Mouse (Mus musculus) 416B (cell line): ENCODE data around the gene Mid1.

ENCODE experiments used
- DNase-seq: peaks from one replicate; pipeline ENCODE4 v3.0.0; 2011; ENCODE audit warnings: low read depth

Mid1 gene

DNA sequence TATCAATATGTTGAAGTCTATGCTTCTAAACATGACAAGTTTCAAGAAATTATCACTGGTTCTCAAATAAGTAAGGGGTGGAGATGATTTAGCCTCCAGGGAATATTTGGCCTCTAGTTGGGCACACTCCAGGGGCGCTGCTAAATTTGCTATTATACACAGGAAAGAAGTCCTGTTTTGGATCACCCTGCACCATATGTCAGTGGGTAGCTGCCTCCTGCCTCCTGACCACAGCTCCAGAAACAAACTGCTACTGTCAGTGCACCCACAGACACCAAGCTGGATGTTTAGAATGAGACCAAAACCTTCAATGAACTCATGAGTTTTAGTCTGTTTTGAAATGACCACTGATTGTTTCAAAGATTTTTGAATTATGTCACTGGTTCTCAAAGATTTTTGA lies 128.7 kb downstream of the Mid1 start:
- no peak for DNase-seq

DNA sequence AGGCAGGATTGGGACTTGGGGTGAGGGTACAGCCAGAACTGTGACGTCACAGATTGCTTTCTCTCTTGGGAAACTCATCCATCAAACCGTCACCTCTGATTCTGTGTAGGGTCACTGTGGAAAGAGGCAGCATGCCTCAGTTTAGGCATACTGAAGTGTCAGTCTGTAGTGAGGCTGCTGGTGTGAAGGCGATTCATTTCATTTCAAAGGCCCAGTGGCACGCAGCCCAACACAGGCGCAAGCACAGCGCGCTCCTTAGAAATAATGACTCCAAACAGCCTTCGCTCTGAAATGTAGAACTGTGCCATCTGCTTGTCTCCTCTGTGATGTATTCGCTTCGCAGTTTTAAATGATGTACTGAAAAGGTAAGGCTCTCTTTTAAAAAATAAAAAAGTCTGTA lies 141.9 kb downstream of the Mid1 start:
- no peak for DNase-seq

DNA sequence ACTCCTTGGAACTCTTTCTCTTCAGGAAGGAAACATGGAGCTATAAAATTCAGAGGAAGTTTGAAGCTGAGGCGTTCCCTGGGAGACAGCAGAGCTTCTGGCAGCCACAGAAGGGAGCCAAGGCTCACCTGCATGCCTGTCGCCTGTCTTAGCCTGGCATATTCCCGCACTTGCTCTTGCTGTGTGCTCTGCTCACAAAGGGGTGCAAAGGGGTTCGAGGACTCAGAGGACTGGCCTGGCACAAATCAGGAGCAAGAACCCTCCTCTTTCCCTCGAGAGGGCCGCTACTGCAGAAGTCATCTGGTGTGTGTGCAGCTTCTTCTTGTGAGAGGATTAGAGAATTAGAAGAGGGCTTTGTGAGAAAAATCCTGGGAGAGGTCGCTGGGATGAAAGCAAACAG lies 142.7 kb downstream of the Mid1 start:
- no peak for DNase-seq

DNA sequence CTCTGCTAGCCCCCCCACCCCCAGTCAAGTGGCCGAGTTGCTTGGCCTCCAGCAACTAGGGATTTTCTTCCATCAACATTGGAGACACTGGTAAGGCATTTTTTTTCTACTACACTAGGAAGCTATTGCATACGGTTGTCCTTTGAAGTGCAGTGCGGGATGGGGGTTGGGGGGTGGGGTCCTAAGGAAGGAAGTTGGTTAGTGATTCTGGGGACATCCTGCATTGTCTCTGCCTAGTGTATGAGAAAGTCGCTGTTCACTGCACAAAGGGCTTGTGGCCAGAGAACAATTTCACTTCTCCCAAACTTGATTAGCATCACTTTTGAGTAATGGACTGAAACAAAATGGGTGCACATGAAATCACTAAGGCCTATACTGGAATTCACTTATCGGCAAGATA lies 143.1 kb downstream of the Mid1 start:
- DNase-seq = no peak

DNA sequence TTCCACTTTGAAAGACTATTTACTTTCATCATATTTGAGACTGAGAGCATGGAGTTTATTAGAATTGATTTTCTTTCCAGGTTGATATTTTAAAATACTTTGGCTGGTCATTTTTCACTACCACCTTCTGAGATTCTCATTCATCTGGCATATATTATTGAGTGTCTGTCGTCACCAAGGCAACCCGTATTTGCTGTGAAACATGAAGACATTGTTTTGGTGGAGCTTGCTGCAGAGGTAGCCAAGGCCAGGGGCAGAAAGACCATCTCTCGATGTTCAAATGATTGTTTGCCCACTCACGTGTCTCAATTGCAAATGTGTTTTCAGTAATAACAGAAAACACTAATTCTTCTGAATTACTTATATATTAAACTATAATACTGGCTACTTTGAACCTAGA lies 145.1 kb downstream of the Mid1 start:
- no peak for DNase-seq

DNA sequence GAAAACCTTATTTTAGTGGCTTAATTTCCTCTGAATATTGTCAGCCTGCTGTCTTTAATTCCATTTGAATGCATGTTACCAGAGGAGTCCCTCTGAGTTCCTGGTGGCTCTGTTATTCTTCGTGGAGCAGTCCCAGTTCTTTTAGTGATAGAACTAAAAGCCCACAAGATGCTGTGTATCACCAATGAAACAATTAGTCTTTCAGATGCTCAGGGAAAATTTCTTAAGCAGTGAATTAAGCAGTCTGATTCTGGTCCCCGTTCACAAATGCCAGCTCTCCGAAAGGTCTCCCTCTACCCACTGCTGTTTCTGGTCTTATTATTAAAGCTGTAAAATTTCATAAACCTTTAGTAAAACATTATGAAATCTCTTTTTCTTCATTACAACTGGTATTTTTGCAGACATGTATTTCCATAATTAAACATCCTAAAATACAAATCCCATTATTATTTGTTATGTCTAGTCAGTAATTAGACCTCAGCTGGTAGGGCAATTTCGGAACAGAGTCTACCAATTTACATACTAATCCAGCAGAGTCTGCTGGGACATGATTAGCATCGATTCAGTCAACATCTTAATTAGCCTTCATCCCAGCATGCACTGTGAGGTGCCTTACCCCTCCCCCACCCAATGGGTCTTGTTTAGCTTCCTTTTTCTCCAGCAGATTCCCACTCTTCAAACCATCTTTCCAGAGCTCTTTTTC lies 153.1 kb downstream of the Mid1 start:
- no peak for DNase-seq

DNA sequence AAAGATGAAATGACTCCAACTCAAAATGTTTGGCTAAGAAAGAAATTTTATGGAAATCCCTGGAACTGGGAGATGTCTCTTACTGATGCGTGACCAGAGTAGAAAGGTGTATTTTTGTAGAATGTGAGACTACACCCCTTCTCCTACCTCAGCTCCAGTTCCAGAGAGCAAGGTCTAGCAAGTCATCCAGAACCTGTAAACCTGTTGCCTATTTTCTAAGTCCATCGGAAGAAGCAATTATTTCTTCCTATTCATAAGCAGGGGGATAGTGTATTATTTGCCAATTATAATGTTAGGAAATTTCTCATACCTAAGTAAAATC lies 153.6 kb downstream of the Mid1 start:
- no peak for DNase-seq

DNA sequence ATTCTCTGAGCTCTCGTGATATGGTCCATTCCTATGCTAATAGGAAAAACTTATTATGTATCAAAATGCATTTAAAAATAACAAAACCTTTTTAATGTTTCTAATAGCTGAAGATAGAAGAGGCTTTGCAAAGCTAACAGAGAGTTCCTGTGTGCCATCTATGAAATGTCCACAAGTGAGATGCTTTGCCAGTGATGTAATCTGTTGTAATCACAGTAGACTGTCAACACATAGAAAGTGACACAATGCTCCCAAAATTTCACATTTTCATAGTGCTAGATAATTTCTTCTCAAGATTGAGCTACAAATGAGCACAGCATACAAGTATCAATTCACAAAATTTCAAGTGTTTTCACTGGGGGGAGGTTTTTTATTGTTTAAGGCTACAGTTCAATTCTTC lies 158.3 kb downstream of the Mid1 start:
- no peak for DNase-seq

DNA sequence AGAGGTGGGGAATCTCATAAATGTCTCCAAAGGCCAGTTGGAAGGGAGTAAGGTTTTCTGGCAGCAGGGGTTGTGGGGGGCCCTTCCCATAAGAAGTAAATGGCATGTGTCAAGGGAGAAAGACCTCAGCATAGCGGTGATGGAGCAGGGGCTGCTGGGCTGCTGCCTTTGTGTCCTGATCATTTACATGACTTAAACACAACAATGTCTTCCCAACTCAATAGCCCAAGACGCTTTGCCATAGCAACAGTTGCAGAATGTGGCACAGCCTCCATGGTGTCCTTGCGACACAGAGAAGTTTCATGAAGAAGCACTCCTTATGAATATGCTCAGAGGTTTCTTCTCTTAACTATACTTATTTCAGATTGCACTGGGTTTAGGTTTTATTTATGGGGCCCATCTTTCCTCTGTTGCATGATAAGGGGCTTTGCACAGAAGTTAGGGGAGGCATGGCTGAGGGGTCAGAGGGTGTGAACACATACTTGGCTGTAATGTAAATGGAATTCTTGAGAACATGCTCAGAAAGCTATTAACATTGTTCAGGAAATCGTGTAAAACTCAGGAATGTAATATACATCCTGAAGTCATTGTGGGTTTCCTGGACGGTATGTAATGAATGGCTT lies 159.3 kb downstream of the Mid1 start:
- no peak for DNase-seq

DNA sequence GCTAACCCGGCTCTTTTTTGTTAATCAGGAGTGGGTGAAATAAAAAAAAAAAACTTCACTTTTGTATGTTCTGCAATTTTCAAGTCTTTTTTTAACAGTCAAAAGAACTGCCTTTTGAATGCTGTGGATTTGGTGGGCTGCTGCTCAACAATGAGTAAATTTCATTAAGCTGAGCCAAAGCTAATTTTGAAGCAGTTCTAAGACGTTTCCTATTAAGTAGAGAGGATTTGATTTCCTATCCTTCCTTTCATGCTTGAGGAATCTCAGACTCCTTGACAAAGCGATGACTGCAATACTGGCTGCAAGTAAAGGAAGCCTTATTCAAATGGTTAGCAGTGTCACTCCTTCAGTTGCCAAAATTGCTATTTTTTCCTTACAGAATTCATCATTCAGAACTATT lies 161.2 kb downstream of the Mid1 start:
- DNase-seq = no peak

DNA sequence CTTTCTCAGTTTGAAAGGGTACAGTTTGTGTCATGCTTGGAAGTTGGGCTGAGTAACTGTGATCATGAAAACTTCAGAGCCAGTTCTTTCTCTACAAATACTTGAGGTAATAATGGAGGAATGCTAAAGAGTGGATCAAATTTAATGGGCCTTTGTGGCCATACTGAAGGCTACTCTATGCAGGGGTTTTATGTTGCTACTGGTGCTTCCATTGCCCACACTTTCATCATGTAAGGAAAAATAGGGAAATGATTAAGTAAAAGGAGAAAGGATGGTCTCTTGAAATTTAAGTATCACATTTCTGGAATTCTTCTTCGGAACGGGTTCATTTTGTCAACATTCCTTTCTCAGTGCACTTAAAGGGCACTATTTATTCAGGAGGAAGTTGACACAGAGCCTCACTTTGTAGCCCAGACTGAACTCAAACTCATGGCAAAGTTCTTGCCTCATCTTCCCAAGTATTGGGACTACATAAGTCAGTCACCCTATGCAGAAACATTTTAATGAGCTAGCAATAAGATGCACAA lies 176.3 kb downstream of the Mid1 start:
- DNase-seq = no peak

DNA sequence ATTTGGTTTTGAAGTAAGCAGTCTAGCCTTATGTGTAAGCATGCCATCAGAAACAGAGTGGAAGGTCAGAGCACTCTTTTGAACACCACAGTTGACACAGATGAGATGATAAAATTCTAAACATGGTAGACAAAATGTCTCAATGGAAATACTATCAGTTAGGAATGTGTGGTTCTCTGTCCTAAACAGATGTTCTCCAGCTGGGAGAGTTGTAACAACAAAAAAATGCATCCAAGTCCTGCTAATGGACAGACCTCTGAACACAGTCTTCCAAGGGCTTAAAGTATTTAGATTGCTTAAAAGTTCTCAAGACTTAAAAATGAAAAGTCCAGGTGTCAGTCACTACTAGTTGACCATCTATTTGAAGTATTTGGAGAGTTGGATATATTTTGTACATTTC lies 177.4 kb downstream of the Mid1 start:
- no peak for DNase-seq

DNA sequence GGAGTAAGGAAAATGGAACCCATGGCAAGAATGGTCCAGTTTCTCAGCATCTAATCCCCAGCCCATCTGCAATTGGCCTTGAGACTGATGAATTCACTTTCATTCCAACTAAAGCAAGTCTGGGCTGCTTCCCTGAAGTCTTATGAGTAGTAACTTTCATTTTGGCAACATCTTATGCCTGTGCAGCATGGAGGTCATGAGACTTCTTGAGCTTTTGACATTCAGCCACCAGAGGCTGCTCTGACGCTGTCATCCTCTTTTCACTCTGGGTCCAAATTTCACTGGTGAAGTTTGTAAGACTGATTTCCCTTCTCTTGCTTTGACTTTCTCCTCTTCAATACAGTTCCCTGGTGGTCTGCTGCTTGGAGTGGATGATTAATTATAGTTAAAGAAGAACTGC lies 177.8 kb downstream of the Mid1 start:
- peak; percentile 10 for DNase-seq

DNA sequence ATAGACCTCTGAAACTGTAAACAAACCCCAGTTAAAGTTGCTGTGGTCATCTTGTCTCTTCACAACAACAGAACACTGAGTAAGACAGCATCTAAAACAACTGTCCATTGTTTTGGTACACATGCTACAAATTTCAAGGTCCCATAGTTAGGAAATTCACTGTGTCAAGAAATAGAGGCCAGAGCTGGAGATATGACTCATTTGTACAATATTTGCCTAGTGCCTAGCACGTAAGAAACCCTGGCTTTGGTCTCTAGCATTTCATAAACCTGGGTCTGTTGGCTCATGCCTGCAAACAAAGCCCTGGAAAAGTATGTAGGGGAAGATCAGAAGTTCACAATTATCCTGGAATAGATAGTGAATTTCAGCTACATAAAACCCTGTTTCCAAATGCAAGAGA lies 178.8 kb downstream of the Mid1 start:
- no peak for DNase-seq

DNA sequence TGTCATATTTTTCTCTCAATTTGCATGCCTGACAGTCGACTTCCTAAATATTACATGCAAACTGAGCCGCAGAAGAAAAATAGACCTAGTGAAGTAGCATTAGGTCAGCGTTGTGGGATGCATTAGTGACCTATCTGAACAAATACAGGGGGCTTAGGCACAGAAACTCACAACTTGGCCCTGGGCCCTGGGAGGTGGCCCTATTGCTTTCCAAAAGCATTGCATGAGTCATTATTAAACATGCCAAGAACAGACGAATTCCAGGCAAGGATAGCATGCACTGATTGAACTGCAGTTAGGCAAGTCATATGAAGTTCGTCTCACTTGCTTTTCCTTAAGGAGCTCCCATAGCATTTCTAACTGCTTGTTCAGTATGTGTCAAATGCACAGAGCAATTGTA lies 183.2 kb downstream of the Mid1 start:
- DNase-seq = no peak

DNA sequence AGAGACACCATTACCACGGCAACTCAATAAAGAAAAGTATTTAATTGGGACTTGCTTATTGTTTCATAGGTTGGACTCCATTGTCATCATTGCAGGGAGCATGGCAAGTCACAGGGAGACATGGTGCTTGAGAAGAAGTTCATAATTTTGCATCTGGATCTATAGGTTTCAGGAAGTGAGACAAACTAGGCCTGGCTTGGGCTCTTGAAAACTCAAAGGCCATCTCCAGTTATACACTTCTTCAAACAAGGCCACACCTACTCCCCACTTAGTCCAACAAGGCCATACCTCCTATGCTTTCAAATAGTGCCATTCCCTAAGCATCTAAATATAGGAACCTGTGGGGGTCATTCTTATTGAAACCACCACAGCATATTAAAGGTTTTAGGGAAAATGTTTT lies 189.5 kb downstream of the Mid1 start:
- no peak for DNase-seq

DNA sequence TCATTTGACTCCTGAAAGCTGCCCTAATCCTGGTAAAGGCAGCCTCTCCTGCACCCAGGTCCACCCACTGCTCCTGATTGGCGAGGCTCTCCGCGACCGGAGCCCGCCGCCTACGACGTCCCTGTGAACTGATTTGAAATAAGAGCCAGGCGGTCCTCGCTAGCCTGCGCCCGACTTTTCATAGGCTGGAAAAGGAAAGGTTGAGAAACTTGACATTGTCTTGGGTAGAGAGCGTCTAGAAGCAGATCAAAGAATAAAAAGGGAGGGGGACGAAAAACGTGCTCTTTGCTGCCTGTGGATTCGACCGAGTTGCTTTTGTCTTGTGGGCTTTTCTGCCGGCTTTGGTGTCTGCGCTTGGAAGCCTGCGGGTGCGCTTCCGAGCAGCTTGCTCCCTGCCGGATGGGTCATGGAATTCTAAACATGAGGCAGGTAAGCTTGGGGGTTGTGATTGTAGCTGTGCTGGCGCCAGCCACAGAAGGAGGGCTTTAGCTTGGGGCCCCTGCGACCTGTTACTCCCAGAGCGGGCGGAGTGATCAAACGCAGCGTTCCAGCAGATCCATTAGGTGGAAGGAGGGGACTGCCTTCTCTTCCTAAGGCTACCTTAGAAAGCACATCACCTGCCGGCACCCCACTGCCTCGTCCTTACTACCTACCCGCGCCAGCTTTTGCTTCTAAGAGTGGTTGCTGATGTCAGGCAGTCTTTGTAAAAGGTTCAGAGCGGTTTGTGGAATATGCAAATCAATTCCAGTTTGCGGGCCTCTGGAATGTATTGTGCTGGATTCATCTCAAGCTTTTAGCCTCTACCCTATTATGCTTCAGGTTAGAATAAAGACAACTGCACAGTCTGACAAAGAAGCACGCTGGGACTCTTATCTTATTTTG lies 194.7 kb downstream of the Mid1 start:
- no peak for DNase-seq

DNA sequence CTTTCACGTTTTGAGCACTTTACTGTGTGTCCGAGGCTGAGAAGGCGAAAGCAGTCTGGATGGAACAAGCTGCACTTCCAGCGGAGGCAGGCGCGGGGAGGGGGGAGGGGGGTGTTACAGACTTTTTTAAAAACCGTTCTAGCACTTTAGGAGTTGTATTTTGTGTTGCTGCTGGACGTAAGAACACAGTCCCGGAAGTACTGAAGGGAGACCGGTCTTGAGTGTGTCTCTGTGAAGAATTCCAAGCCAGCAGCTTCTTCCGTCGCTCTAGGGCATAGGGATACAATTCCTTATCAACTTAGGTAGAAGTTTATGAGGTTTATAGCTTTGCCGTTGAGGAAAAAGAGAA lies 195.3 kb downstream of the Mid1 start:
- no peak for DNase-seq

DNA sequence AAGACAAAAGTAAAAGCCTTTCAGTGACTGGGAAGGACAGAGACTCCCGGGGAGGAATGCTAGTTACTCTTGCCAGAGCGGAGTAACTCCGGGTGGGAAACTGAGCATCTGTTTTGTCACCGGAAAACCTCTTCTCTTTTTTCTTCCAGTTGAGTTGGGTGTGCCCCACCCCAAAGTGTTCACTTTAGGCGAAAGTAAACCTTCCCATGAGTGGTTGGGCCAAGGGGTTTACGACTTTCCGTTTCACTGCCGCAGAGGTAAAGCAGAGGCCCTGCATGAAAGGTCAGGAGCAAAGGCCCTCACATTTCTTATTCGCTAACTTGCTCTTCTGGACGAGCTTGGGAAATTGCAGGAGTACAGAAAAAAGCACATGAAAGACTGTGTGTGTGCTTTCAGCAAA lies 195.8 kb downstream of the Mid1 start:
- DNase-seq = no peak

DNA sequence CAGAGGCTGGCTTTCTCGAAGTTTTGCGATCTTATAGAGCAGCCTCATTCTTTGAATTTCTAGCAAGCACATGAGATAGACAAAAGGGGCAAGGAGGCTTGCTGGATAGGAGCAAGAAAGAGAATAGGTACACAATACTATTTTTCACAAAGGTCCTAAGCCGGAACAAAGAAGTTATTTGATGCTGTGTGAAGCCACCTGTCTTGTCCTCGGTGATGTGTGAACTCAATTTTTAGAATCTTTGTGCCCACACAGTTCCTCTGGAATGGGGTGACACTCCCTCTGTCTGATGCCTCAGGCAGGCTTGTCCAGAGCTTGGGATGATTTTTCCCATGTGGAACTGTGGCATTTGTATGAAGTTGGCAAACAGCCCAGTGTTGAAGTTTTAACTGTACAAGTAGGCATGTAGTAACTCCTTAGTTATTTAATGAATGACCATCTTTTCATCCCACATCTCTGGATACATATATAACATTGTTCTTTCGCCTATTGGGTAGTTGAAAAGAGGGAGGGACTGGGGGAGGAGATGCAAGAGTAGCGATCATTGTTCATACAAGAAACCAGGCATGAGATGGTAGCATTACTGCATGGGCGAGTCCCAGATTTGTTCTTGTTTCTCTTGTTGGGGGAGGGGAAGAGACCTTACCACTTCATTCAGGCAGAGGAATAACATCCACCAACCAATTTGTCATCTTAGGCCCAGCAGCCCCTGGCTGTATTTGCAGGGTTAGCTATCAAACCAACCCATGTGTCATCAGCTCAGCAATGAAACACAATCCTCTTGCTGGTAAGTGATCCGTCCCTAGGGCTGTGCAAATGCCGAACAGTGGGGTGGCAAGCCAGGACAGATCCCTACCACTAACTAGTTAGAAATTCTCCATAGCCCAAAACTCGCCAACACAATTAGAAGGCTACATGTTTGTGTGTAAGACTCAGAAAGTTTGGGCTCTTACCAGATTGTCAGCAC lies 196.5 kb downstream of the Mid1 start:
- DNase-seq = no peak

DNA sequence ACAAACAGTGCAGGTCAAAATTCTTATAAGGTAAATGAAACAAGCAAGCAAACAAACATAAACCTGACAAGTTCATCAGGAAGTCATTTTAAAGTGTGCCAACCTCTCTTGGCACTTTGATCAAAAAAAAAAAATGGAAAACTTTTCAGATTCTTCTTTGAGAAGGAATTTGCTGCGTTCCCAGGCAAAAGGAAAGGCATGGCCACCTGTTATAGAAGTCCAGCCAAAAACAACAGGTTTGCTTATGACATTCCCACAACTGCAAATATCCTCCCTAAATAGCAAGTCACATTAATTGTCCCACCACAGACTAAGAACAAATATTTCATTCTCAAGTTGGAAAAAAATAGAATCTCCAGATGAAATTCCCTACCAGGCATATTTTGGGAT lies 197.2 kb downstream of the Mid1 start:
- no peak for DNase-seq
